Mouse (Mus musculus): ENCODE measurements around the gene Borcs5. TPM values are rescaled to one million over a fixed set of nuclear protein-coding genes. Genes with fewer than 3 reads are reported as not detected.
A peak's percentile ranks its signal among the peaks of the same experiment; 100 is the strongest.

Borcs5 gene
- total and polyA plus RNA-seq, 2 experiments from 2014 or later, result 39.6 to 56.0 TPM

DNA sequence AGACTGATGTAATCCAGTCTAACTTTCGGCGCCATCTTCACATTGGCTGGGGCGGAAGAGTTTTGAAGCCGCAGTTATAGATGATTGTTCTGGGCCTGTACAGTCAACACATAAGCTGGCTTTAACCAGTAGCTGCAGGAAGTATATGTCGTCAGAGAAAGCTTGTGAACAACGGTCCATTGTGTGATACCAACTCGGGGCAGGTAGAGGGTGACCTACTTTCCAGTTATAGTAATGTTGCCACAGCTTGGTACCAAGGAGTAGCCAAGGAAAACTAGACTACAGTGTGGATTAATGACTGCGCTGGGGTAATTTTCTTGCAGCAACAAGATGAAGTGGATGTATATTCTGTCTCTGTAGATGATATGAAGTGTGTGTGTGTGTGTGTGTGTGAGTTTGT is 5.8 kb upstream of the Borcs5 start:
- Histone ChIP-seq H3K27ac (ENCODE audit: low read depth, low read length) (no peak overlapping the region), H3K4me1 (ENCODE audit: insufficient read depth, low read length) (peaks cover 7% of the 10 kb centered on the region; the same call in 1 of the 2 replicates), H3K4me3 (ENCODE audit: low read depth, low read length) (no peak overlapping the region), H3K27me3 (ENCODE audit: insufficient read depth, low read length) (peaks cover 9% of the 10 kb centered on the region; the same call in 1 of the 2 replicates), H3K36me3 (ENCODE audit: insufficient read depth, low read length) (no peaks in the 10 kb centered on the region), H3K9ac (replicated peaks; ENCODE audit: low read length, poor library complexity, severe bottlenecking) (no peak overlapping the region), H3K4me2 (ENCODE audit: low read depth, low read length, poor library complexity, severe bottlenecking) (no peak overlapping the region), H3K9me3 (ENCODE audit: low read length) (no peaks in the 10 kb centered on the region)
- 91% methylated on average over 8 of the region's 8 CpGs for WGBS
- no peak for TF ChIP-seq CTCF (IDR thresholded peaks at IDR 0.05)
- no peak for DNase-seq (ENCODE audit: low spot score)
- ATAC-seq (ENCODE audit: low FRiP score), result no peak

DNA sequence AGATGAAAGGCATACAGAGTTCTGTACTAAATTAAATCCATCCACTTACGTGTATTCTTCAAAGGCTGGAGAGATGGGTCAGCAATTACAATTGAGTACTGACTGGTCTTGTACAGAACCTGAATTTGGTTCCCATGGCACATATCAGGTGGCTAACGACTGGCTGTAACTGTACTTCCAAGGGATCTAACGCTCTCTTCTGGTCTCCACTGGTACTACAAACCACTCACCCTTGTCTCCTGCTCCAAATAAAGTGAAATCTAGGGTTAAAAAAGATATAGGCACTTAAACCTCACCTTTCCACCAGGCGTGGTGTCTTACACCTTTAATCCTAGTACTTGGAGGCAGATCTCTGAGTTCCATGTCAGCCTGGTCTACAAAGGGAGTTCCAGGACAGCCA is 2.8 kb upstream of the Borcs5 start:
- H3K36me3 ChIP-seq (ENCODE audit: insufficient read depth, low read length), result no peaks in the 10 kb centered on the region
- no peak for TF ChIP-seq CTCF (IDR thresholded peaks at IDR 0.05)
- DNase-seq (ENCODE audit: low spot score) (no peak), ATAC-seq (ENCODE audit: low FRiP score) (no peak)
- H3K4me3 ChIP-seq (ENCODE audit: low read depth, low read length), result no peak overlapping the region
- no peak overlapping the region for H3K4me2 ChIP-seq (ENCODE audit: low read depth, low read length, poor library complexity, severe bottlenecking)
- H3K4me1 ChIP-seq (ENCODE audit: insufficient read depth, low read length), result peaks cover 7% of the 10 kb centered on the region; the same call in 1 of the 2 replicates
- 53% methylated on average over 4 of the region's 4 CpGs for WGBS
- no peaks in the 10 kb centered on the region for H3K9me3 ChIP-seq (ENCODE audit: low read length)
- no peak overlapping the region for H3K27ac ChIP-seq (ENCODE audit: low read depth, low read length)
- no peak overlapping the region for H3K9ac ChIP-seq (replicated peaks; ENCODE audit: low read length, poor library complexity, severe bottlenecking)
- H3K27me3 ChIP-seq (ENCODE audit: insufficient read depth, low read length), result peaks cover 9% of the 10 kb centered on the region; the same call in 1 of the 2 replicates

DNA sequence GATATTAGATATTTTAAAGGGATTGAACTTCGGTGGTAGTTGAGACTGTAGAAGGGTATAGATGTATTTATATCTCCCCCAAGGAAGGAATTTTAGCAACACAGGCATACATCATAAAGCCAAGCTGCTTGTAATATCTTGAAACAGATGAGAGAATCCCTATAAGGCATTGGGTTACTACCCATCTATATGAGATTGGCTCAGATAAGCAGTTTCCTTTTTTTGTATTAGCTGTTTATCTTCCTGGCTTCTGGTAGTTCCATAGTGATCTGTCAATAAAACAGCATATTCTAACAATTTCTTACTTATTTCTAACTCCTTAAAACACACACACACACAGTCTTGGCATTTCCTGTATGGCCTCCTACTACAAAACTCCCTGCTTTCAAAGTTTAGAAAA is 590 bp downstream of the Borcs5 start:
- no peak for TF ChIP-seq CTCF (IDR thresholded peaks at IDR 0.05)
- ATAC-seq (ENCODE audit: low FRiP score) (no peak), DNase-seq (ENCODE audit: low spot score) (no peak)
- Histone ChIP-seq H3K9me3 (ENCODE audit: low read length) (no peaks in the 10 kb centered on the region), H3K9ac (replicated peaks; ENCODE audit: low read length, poor library complexity, severe bottlenecking) (no peak overlapping the region), H3K4me2 (ENCODE audit: low read depth, low read length, poor library complexity, severe bottlenecking) (no peak overlapping the region), H3K36me3 (ENCODE audit: insufficient read depth, low read length) (no peaks in the 10 kb centered on the region; the same call in 1 of the 2 replicates), H3K27ac (ENCODE audit: low read depth, low read length) (no peak overlapping the region), H3K4me1 (ENCODE audit: insufficient read depth, low read length) (no peaks in the 10 kb centered on the region), H3K27me3 (ENCODE audit: insufficient read depth, low read length) (no peaks in the 10 kb centered on the region), H3K4me3 (ENCODE audit: low read depth, low read length) (no peak overlapping the region)
- WGBS, result 95% methylated on average over 1 of the region's 1 CpGs

DNA sequence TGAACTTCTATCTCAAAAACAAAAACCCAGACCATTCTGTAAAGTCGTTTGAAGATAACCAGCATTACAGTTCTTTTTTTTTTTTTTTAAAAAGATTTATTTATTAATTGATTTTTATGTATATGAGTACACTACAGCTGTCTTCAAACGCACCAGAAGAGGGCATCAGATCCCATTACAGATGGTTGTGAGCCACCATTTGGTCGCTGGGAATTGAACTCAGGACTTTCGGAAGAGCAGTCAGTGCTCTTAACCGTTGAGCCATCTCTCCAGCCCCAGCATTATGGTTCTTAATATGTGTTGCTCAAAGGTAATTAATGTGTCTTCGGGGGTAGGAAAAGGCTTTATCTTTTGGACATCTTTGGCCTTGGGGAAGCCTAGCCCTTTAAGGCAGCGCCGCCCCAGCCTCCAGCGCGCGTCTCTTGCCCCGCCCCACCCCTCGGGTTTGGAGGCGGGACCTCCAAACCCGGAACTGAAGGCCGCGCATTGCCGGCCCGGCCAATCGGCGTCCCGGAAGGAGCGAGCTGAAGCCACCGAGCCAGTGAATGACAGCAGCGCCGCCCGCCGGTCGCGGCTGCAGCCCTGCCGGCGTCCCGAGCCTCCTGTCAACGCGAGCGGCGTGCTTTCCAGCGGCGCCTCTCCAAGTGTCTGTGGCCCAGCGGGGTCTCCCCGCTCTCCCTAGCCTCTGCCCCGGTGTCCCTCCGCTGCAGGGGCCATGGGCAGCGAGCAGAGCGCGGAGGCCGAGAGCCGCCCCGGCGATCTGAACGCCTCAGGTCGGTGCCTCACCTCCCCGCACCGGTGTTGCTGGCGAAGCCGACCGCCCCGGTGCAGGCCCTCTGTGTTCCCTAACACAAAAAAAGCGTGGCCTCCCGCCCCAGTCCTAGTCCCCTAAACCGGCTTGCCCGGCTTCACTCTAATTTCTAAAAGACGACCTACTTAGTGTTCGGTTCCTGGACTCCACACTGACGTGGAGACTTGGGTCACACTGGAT is 1.5 kb downstream of the Borcs5 start:
- under 1% methylated on average over 65 of the region's 65 CpGs for WGBS
- Histone ChIP-seq H3K36me3 (ENCODE audit: insufficient read depth, low read length) (peaks cover 3% of the 10 kb centered on the region), H3K27me3 (ENCODE audit: insufficient read depth, low read length) (no peaks in the 10 kb centered on the region), H3K4me1 (ENCODE audit: insufficient read depth, low read length) (no peaks in the 10 kb centered on the region), H3K9ac (replicated peaks; ENCODE audit: low read length, poor library complexity, severe bottlenecking) (peak overlapping the region; percentile 78), H3K9me3 (ENCODE audit: low read length) (no peaks in the 10 kb centered on the region), H3K4me3 (ENCODE audit: low read depth, low read length) (peak overlapping the region; percentile 66), H3K4me2 (ENCODE audit: low read depth, low read length, poor library complexity, severe bottlenecking) (peak overlapping the region; percentile 65), H3K27ac (ENCODE audit: low read depth, low read length) (peak overlapping the region; percentile 83)
- ATAC-seq (ENCODE audit: low FRiP score) (peak; percentile 99), DNase-seq (ENCODE audit: low spot score) (peak; percentile 97)
- peak; percentile 71 for TF ChIP-seq CTCF (IDR thresholded peaks at IDR 0.05)

DNA sequence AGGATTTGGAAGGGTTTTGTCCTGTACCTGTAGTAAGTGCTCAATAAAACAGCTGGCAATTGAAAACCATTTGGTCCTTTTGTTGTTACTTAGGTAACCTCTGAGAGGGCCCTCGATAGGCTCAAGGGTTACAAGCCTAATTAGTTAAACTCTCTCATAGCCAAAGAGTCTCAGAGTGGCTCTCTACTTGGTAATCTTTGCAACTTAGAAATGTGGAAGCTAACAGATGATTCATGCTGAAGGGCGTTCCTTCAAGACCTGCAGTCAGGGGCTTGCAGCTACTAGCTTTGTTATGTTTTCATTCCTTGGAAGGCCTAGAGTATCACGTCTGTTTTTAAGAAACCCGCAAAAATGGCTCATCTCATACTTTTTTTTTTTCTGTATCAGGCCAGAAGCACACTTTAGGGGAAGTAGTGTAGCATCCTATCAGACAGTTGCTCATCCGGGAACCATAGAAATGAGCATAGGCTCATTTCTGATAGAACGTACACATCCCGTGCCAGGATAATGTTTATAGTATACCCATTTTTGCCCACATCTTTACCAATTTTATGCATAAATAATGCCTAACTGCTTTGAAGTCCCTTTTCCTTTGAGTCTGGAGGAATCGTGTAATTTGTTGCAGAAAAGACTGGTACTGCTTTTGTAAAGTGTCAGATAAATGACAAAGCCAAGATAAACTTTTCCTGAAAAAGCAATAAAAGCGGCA is 2.6 kb downstream of the Borcs5 start:
- no peaks in the 10 kb centered on the region for H3K27me3 ChIP-seq (ENCODE audit: insufficient read depth, low read length)
- ATAC-seq (ENCODE audit: low FRiP score), result no peak
- no peak for TF ChIP-seq CTCF (IDR thresholded peaks at IDR 0.05)
- 78% methylated on average over 9 of the region's 9 CpGs for WGBS
- H3K4me3 ChIP-seq (ENCODE audit: low read depth, low read length), result peak overlapping the region; percentile 66
- H3K36me3 ChIP-seq (ENCODE audit: insufficient read depth, low read length), result peaks cover 3% of the 10 kb centered on the region
- DNase-seq (ENCODE audit: low spot score), result no peak
- no peaks in the 10 kb centered on the region for H3K9me3 ChIP-seq (ENCODE audit: low read length)
- peak overlapping the region; percentile 65 for H3K4me2 ChIP-seq (ENCODE audit: low read depth, low read length, poor library complexity, severe bottlenecking)
- no peaks in the 10 kb centered on the region for H3K4me1 ChIP-seq (ENCODE audit: insufficient read depth, low read length)
- H3K27ac ChIP-seq (ENCODE audit: low read depth, low read length), result no peak overlapping the region
- peak overlapping the region; percentile 78 for H3K9ac ChIP-seq (replicated peaks; ENCODE audit: low read length, poor library complexity, severe bottlenecking)
